Mouse (Mus musculus): ENCODE results near the gene Mtmr10. TPM values are rescaled to one million over a fixed set of nuclear protein-coding genes. Genes with fewer than 3 reads are reported as not detected.

Gene Mtmr10
- polyA plus RNA-seq, 1 experiment from 2014 or later = 3.4 TPM

DNA sequence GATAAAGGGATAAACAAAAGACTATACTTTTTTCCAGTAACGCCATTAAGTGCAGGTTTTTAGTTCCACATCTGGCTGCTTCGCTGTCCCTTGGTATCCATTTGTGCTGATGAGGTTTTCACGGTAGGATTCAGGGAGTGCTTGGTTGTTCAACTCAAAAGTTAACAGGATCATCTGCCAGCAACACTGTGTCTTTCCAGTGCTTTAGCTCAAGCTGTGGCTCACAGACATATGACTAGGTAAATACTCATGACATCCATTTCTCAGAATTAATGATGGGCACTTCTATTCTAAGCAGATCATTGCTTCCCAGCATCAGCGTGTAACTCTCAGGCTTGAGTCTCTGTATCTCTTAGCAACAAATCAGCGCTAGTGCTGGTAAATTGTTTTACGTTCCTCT is 43.1 kb upstream of the Mtmr10 start:
- no peak for TF ChIP-seq CTCF (IDR thresholded peaks at IDR 0.05; ENCODE audit: low read depth)
- no peaks in the 10 kb centered on the region for H3K36me3 ChIP-seq (ENCODE audit: control insufficient read depth, insufficient read depth)
- H3K4me3 ChIP-seq (ENCODE audit: low read depth, low read length) = no peak overlapping the region
- H3K4me2 ChIP-seq (replicated peaks; ENCODE audit: low read depth) = no peak overlapping the region
- no peak for ATAC-seq
- no peak overlapping the region for H3K9ac ChIP-seq (ENCODE audit: low read depth, low read length)
- 82% methylated on average over 6 of the region's 6 CpGs for WGBS
- H3K9me3 ChIP-seq (ENCODE audit: control insufficient read depth) = no peaks in the 10 kb centered on the region
- no peak overlapping the region for H3K27ac ChIP-seq (ENCODE audit: low read depth, low read length)
- no peaks in the 10 kb centered on the region for H3K4me1 ChIP-seq (replicated peaks; ENCODE audit: control insufficient read depth, insufficient read depth, low read length)
- H3K27me3 ChIP-seq (replicated peaks; ENCODE audit: control insufficient read depth, insufficient read depth, low read length) = no peaks in the 10 kb centered on the region

DNA sequence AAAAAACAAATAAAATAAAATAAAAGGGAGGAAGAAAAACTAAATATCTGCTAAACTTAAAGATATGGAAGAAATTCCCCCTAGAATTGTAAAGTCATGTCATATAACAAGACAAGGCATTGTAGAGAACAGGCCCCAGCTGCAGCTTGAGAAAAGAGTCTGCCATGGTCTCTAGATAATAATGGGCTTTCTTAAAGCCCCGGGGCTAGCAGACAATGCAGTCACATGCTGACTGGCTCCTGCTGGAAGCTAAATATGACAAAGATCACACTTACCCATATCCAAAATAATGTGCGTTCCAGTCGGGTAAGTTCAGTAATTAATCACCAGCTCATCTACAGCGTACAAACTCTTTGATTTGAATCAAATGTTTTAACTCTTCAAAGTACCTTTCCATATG is 40.7 kb upstream of the Mtmr10 start:
- H3K27me3 ChIP-seq (replicated peaks; ENCODE audit: control insufficient read depth, insufficient read depth, low read length) = no peaks in the 10 kb centered on the region
- no peak overlapping the region for H3K4me2 ChIP-seq (replicated peaks; ENCODE audit: low read depth)
- WGBS = 75% methylated on average over 4 of the region's 4 CpGs
- H3K9me3 ChIP-seq (ENCODE audit: control insufficient read depth) = no peaks in the 10 kb centered on the region
- no peak overlapping the region for H3K27ac ChIP-seq (ENCODE audit: low read depth, low read length)
- no peak overlapping the region for H3K4me3 ChIP-seq (ENCODE audit: low read depth, low read length)
- no peak for ATAC-seq
- no peaks in the 10 kb centered on the region for H3K4me1 ChIP-seq (replicated peaks; ENCODE audit: control insufficient read depth, insufficient read depth, low read length)
- no peaks in the 10 kb centered on the region for H3K36me3 ChIP-seq (ENCODE audit: control insufficient read depth, insufficient read depth)
- no peak for TF ChIP-seq CTCF (IDR thresholded peaks at IDR 0.05; ENCODE audit: low read depth)
- no peak overlapping the region for H3K9ac ChIP-seq (ENCODE audit: low read depth, low read length)

DNA sequence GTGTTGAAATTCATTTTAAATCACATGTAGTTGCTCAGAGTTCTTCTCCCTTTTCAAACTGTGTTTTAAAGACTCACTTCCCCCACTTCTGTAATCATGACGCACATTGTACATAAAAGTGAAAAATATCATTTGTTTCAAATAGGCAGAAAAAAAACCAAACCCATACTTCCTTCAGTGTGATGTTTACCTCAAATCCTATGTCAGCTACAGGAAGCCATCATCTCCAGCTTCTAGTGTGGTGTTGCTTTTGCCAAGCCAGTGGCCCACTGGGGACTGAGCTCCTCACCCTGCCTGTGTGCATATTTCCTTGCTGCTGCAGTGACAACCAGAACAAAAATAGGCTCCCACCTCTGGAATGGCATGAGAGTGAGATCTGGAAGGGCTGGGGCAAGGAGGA is 39.1 kb upstream of the Mtmr10 start:
- no peak for ATAC-seq
- no peak overlapping the region for H3K27ac ChIP-seq (ENCODE audit: low read depth, low read length)
- H3K9me3 ChIP-seq (ENCODE audit: control insufficient read depth) = no peaks in the 10 kb centered on the region
- H3K4me2 ChIP-seq (replicated peaks; ENCODE audit: low read depth) = no peak overlapping the region
- H3K4me3 ChIP-seq (ENCODE audit: low read depth, low read length) = no peak overlapping the region
- H3K27me3 ChIP-seq (replicated peaks; ENCODE audit: control insufficient read depth, insufficient read depth, low read length) = no peaks in the 10 kb centered on the region
- no peak for TF ChIP-seq CTCF (IDR thresholded peaks at IDR 0.05; ENCODE audit: low read depth)
- H3K9ac ChIP-seq (ENCODE audit: low read depth, low read length) = no peak overlapping the region
- no peaks in the 10 kb centered on the region for H3K36me3 ChIP-seq (ENCODE audit: control insufficient read depth, insufficient read depth)
- 80% methylated on average over 1 of the region's 1 CpGs for WGBS
- H3K4me1 ChIP-seq (replicated peaks; ENCODE audit: control insufficient read depth, insufficient read depth, low read length) = no peaks in the 10 kb centered on the region

DNA sequence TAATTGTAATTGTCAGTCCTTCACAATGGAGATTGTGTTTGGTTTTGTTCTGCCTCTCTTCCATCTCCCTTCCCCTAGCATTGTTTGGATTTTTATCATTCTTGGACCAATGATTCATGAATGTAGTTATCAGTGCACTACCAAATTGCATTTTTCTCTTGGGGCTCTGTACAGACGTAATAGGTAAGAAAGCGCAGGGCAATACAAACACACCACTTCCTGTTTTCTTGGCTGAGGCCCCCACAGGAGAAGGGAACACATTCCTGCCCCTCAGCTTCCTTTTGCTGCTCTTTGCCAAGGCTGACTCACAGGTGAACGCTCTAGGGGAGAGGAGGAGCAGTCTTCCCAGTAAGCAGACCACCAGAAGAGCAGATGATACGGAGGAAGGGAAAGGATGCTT is 37.7 kb upstream of the Mtmr10 start:
- H3K9me3 ChIP-seq (ENCODE audit: control insufficient read depth) = no peaks in the 10 kb centered on the region
- no peak overlapping the region for H3K4me3 ChIP-seq (ENCODE audit: low read depth, low read length)
- no peak overlapping the region for H3K4me2 ChIP-seq (replicated peaks; ENCODE audit: low read depth)
- no peak for TF ChIP-seq CTCF (IDR thresholded peaks at IDR 0.05; ENCODE audit: low read depth)
- H3K4me1 ChIP-seq (replicated peaks; ENCODE audit: control insufficient read depth, insufficient read depth, low read length) = no peaks in the 10 kb centered on the region
- WGBS = 36% methylated on average over 4 of the region's 4 CpGs
- H3K36me3 ChIP-seq (ENCODE audit: control insufficient read depth, insufficient read depth) = no peaks in the 10 kb centered on the region
- no peak overlapping the region for H3K27ac ChIP-seq (ENCODE audit: low read depth, low read length)
- no peak overlapping the region for H3K9ac ChIP-seq (ENCODE audit: low read depth, low read length)
- no peaks in the 10 kb centered on the region for H3K27me3 ChIP-seq (replicated peaks; ENCODE audit: control insufficient read depth, insufficient read depth, low read length)
- ATAC-seq = no peak

DNA sequence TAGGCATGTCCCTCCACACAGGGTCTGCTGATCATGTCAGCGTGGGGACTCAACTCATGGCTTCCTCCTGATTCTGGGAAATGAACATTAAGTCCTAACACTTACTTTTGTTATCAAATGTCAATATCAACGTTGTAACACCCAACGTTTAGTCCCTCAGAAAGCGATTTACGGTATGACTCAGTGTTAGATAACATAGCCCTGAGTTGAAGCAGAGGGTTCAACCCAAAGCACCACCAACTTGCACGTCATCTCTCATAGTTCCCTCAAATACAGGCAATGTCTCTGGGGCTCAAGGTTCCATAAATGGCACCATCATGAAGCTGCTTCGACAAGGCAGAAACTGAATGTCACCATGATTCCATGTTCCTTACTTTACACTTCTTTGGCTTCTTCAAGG is 37.0 kb upstream of the Mtmr10 start:
- no peak for ATAC-seq
- H3K4me3 ChIP-seq (ENCODE audit: low read depth, low read length) = no peak overlapping the region

DNA sequence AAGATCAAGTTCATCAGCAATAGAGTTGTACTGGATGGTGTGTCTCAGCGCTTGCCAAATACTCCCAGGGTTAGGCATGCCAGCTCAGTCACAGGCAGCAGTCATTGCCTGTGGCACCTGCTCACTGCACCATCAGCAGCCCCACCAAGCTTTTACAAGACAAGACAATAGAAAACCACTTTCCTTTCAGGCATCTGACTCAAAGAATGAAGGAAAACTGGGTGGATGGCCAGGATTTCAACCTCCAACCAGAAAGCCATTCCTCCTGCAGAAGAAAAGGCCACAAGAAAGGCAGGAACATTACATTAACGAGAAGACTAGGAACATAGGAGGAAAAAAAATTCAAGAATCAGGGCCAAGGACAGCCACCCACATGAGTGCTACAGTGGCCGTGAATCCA is 33.7 kb upstream of the Mtmr10 start:
- no peak for ATAC-seq
- Histone ChIP-seq H3K9ac (ENCODE audit: low read depth, low read length) (no peak overlapping the region), H3K4me3 (ENCODE audit: low read depth, low read length) (no peak overlapping the region), H3K36me3 (ENCODE audit: control insufficient read depth, insufficient read depth) (no peaks in the 10 kb centered on the region), H3K9me3 (ENCODE audit: control insufficient read depth) (no peaks in the 10 kb centered on the region), H3K4me2 (replicated peaks; ENCODE audit: low read depth) (no peak overlapping the region), H3K27me3 (replicated peaks; ENCODE audit: control insufficient read depth, insufficient read depth, low read length) (no peaks in the 10 kb centered on the region), H3K4me1 (replicated peaks; ENCODE audit: control insufficient read depth, insufficient read depth, low read length) (no peaks in the 10 kb centered on the region), H3K27ac (ENCODE audit: low read depth, low read length) (no peak overlapping the region)
- no peak for TF ChIP-seq CTCF (IDR thresholded peaks at IDR 0.05; ENCODE audit: low read depth)
- WGBS = 86% methylated on average over 3 of the region's 3 CpGs

More for the DNA sequence above, 37.0 kb upstream of the Mtmr10 start:
- Histone ChIP-seq H3K27ac (ENCODE audit: low read depth, low read length) (no peak overlapping the region), H3K9me3 (ENCODE audit: control insufficient read depth) (no peaks in the 10 kb centered on the region), H3K36me3 (ENCODE audit: control insufficient read depth, insufficient read depth) (no peaks in the 10 kb centered on the region), H3K27me3 (replicated peaks; ENCODE audit: control insufficient read depth, insufficient read depth, low read length) (no peaks in the 10 kb centered on the region), H3K4me2 (replicated peaks; ENCODE audit: low read depth) (no peak overlapping the region), H3K4me1 (replicated peaks; ENCODE audit: control insufficient read depth, insufficient read depth, low read length) (no peaks in the 10 kb centered on the region), H3K9ac (ENCODE audit: low read depth, low read length) (no peak overlapping the region)
- WGBS = 78% methylated on average over 7 of the region's 7 CpGs
- TF ChIP-seq CTCF (IDR thresholded peaks at IDR 0.05; ENCODE audit: low read depth) = no peak
